Mouse (Mus musculus): ENCODE results near the gene Epb41l1. TPM values are rescaled to one million over a fixed set of nuclear protein-coding genes. Genes with fewer than 3 reads are reported as not detected.

Gene Epb41l1
- polyA plus RNA-seq, 1 experiment, result 226 TPM

DNA sequence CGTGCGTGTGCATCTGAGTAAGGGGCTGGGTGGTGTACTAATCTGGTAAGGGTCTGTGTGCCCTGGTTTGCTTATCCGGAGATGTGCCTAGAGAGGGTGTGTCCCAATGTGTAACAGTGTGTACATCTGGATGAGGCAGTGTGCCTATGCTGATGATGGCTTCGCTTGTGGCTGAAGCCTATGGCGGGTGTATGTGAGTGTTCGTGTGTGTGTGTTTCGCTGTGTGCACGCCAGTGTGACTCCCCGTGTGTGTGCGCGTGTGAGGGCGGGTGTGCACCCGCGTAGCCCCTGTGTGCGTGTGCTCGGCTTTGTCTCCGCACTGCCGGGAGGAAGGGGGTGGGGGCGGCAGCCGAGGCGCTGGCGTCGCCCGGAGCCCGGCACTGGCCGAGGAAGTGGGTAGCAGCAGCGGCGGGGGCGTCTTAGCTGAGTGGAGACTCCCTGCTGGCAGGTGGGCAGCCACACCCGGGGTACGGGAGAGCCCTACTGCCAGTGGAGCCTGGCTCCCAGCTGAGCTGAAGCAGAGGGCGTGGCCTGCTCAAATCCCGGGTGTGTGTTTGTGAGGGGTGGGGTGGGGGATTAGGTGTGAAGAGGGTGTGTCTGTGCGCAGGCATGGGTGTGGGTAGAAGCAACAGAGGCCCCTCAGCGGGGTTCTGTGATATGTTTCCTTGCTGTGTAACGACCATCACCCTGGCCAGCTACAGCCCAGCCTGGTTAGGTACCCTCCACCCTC is 837 bp downstream of the Epb41l1 start:
- peak overlapping the region; percentile 68 for H3K4me3 ChIP-seq (ENCODE audit: insufficient read depth, low read length)
- no peaks in the 10 kb centered on the region for H3K4me1 ChIP-seq (ENCODE audit: control insufficient read depth, insufficient read depth, low read length)
- TF ChIP-seq CTCF (IDR thresholded peaks at IDR 0.05; ENCODE audit: extremely low read depth, insufficient read depth, low read length), result no peak
- TF ChIP-seq POLR2A (IDR thresholded peaks at IDR 0.05; ENCODE audit: extremely low read depth, insufficient read depth, low read length), result no peak
- 0 out of 2 replicates have a peak overlapping the region, but pooled peaks have one; percentile 18 for H3K27ac ChIP-seq (ENCODE audit: insufficient read depth, low read length)

DNA sequence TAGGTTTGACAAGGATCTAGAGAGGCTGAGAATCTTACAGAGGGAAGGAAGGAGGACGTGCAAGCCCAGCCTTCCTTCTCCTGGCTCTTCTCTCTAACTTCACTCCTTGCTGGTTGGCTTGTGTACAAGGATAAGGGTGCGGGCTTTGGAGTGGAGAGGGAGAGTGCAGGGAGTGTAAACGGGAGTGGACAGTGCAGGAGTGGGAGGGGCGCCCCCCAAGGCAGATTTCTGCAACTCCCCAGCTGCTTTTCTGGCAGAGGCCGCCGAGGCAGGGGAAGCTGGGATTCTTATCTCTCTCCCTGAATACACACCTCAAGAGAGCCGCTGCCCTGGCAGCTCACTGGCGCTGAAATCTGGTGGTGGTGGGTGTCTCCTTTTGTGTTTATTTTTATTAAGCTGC is 1.9 kb downstream of the Epb41l1 start:
- Histone ChIP-seq H3K27ac (ENCODE audit: insufficient read depth, low read length) (no peak overlapping the region), H3K4me1 (ENCODE audit: control insufficient read depth, insufficient read depth, low read length) (no peaks in the 10 kb centered on the region), H3K4me3 (ENCODE audit: insufficient read depth, low read length) (peak overlapping the region; percentile 68)
- no peak for TF ChIP-seq POLR2A (IDR thresholded peaks at IDR 0.05; ENCODE audit: extremely low read depth, insufficient read depth, low read length)
- TF ChIP-seq CTCF (IDR thresholded peaks at IDR 0.05; ENCODE audit: extremely low read depth, insufficient read depth, low read length), result no peak

DNA sequence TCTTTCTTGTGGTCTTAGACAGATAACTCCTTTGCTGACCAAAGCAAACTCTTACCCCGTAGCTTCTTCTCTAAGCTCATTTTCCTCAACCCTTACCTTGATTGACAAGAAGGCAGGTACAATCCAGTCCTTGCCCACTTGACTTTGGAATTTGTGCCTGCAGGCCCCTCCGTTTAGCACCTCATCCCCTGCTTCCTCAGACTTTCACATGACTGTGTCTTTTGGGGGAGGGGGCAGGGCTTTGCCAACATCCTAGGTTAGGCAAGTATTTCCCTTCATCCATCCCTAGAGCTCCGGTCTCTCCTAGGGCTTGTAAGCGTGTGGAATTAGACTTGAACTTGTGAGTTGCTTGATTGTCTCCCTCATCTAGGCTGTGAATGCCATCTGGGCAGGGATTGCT is 3.0 kb downstream of the Epb41l1 start:
- TF ChIP-seq CTCF (IDR thresholded peaks at IDR 0.05; ENCODE audit: extremely low read depth, insufficient read depth, low read length) (no peak), POLR2A (IDR thresholded peaks at IDR 0.05; ENCODE audit: extremely low read depth, insufficient read depth, low read length) (no peak)
- Histone ChIP-seq H3K27ac (ENCODE audit: insufficient read depth, low read length) (no peak overlapping the region), H3K4me3 (ENCODE audit: insufficient read depth, low read length) (no peak overlapping the region), H3K4me1 (ENCODE audit: control insufficient read depth, insufficient read depth, low read length) (no peaks in the 10 kb centered on the region)

DNA sequence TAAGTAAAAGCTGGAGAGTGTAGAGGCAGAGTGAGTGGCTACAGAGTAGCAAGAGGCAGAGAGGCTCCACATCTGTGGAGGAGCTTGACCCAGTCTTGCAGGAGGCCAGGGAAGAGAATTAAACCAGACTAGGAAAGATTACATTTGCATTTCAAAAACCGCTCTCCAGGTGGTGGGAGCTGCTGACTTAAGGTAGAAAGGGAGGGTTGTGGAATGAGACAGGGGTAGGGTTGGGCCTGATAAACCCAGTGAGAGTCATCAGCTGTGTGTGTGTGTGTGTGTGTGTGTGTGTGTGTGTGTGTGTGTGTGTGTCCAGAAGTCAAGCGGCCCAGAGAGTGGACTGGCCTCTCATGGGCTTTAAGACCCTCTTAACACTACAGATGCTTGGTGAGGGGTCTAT is 4.9 kb downstream of the Epb41l1 start:
- TF ChIP-seq CTCF (IDR thresholded peaks at IDR 0.05; ENCODE audit: extremely low read depth, insufficient read depth, low read length), result no peak
- no peaks in the 10 kb centered on the region for H3K4me1 ChIP-seq (ENCODE audit: control insufficient read depth, insufficient read depth, low read length)
- no peak overlapping the region for H3K4me3 ChIP-seq (ENCODE audit: insufficient read depth, low read length)
- H3K27ac ChIP-seq (ENCODE audit: insufficient read depth, low read length), result no peak overlapping the region

DNA sequence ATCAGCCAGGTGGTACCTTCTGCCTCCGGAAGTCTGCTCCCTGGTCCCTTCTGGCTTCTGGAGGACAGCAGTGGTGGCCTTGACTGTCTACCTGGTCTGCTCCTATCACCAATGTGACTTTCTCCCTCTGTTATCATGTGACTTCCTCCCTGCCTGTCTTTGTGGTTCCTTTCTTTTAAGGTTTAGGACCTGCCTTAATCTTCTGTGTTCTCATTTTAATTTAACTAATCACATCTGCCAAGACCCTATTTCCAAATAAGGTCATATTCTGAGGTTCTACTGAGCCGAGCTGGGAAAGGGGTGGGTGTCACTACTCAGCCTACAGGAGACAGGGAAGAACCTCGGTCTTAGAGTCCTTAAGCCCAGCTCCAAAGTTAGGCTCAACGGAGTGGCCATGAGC is 5.4 kb downstream of the Epb41l1 start:
- H3K27ac ChIP-seq (ENCODE audit: insufficient read depth, low read length), result no peak overlapping the region
- TF ChIP-seq CTCF (IDR thresholded peaks at IDR 0.05; ENCODE audit: extremely low read depth, insufficient read depth, low read length) (no peak), POLR2A (IDR thresholded peaks at IDR 0.05; ENCODE audit: extremely low read depth, insufficient read depth, low read length) (no peak)
- no peak overlapping the region for H3K4me3 ChIP-seq (ENCODE audit: insufficient read depth, low read length)
- no peaks in the 10 kb centered on the region for H3K4me1 ChIP-seq (ENCODE audit: control insufficient read depth, insufficient read depth, low read length)

DNA sequence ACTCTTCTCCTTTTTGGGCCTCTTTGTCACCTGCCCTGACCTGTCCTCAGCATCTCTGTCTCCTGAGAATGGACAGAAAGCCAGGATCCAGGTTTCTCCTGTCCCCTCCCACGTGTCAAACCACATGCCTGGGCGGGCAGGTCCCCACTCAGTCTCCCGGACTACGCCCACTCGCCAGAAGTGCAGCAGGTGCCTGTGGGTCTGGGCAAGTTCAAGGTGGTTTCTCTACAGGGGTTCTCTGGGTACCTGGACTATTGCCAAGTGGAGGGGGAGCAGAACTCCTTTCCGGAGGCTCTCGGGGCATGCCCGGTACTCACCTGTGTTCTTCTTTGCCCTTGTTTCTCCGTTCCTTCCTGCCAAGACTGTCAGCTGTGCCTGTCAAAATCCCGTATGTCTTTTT is 9.1 kb downstream of the Epb41l1 start:
- H3K4me1 ChIP-seq (ENCODE audit: control insufficient read depth, insufficient read depth, low read length), result peaks cover 1% of the 10 kb centered on the region; the same call in 1 of the 2 replicates
- no peak overlapping the region for H3K4me3 ChIP-seq (ENCODE audit: insufficient read depth, low read length)
- no peak overlapping the region for H3K27ac ChIP-seq (ENCODE audit: insufficient read depth, low read length)

DNA sequence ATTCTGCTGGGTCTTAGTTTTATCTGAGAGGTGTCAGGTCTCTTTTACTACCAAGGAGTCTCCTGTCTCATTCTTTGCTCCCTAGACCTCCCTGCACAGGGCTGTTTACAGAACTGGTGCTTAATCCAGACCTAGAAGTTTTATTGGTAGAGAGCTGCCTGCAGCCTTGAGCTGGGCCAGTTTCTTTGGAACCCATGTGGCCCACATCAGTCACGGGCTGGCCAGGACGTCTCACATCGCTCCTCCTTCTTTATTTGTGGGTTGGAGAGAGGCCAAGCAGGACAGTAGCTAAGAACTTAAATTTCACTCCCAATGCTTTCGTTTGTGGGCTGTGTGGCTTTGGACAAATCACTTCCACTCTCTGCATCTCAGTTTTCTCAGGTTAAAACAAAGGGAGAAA is 9.6 kb downstream of the Epb41l1 start:
- Histone ChIP-seq H3K27ac (ENCODE audit: insufficient read depth, low read length) (no peak overlapping the region), H3K4me1 (ENCODE audit: control insufficient read depth, insufficient read depth, low read length) (peaks cover 1% of the 10 kb centered on the region; the same call in 1 of the 2 replicates), H3K4me3 (ENCODE audit: insufficient read depth, low read length) (no peak overlapping the region)
- TF ChIP-seq CTCF (IDR thresholded peaks at IDR 0.05; ENCODE audit: extremely low read depth, insufficient read depth, low read length) (no peak), POLR2A (IDR thresholded peaks at IDR 0.05; ENCODE audit: extremely low read depth, insufficient read depth, low read length) (no peak)

More for the DNA sequence above, 9.1 kb downstream of the Epb41l1 start:
- no peak for TF ChIP-seq CTCF (IDR thresholded peaks at IDR 0.05; ENCODE audit: extremely low read depth, insufficient read depth, low read length)
- no peak for TF ChIP-seq POLR2A (IDR thresholded peaks at IDR 0.05; ENCODE audit: extremely low read depth, insufficient read depth, low read length)

DNA sequence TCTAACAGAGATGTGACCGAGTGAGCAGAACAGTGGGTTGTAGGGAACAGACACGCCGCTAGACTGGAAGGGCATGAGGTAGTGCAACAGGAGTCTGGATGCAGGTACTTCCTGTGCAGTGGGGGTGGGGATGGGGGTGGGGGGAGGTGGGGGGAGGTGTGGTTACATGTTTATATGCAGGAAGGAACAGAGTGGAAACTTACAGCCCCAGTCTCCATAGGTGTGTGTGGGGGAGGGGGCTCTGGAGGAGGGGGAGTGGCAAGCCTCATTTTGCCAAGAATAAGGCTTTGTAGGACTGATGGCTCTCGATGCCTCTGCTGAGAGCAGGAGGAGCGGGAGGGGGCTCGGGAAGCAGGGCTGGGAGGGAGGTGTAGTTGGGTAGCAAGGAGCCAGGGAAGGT is 10.7 kb downstream of the Epb41l1 start:
- Histone ChIP-seq H3K4me1 (ENCODE audit: control insufficient read depth, insufficient read depth, low read length) (peaks cover 1% of the 10 kb centered on the region; the same call in 1 of the 2 replicates), H3K4me3 (ENCODE audit: insufficient read depth, low read length) (no peak overlapping the region), H3K27ac (ENCODE audit: insufficient read depth, low read length) (no peak overlapping the region)
- TF ChIP-seq CTCF (IDR thresholded peaks at IDR 0.05; ENCODE audit: extremely low read depth, insufficient read depth, low read length), result no peak
- no peak for TF ChIP-seq POLR2A (IDR thresholded peaks at IDR 0.05; ENCODE audit: extremely low read depth, insufficient read depth, low read length)

DNA sequence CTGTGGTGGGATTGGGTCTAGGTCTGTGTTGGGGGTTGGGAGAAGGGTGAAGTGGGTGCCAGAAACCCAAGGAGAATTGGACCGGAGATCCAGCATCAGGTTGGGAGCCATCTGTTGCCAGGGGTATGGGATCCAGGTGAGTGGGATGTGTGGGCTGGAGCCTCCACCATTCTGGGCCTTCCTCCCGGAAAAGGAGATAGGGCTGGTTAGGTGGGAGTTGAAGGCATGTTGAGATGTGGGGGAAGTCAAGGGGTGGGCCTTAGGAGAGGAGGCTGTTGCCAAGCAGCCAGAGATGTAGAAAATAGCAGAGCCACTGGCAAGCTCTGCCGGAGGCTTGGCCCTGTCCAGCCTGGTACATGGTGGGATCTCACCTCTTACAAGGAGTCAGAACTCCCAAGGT is 11.4 kb downstream of the Epb41l1 start:
- Histone ChIP-seq H3K4me1 (ENCODE audit: control insufficient read depth, insufficient read depth, low read length) (peaks cover 1% of the 10 kb centered on the region; the same call in 1 of the 2 replicates), H3K4me3 (ENCODE audit: insufficient read depth, low read length) (no peak overlapping the region), H3K27ac (ENCODE audit: insufficient read depth, low read length) (no peak overlapping the region)
- no peak for TF ChIP-seq CTCF (IDR thresholded peaks at IDR 0.05; ENCODE audit: extremely low read depth, insufficient read depth, low read length)
- TF ChIP-seq POLR2A (IDR thresholded peaks at IDR 0.05; ENCODE audit: extremely low read depth, insufficient read depth, low read length), result no peak

Data from cortical plate, adult 2 months (tissue).